Mouse (Mus musculus): ENCODE measurements around the gene Pole2.

- no peak for TF ChIP-seq CTCF (IDR thresholded peaks at IDR 0.05; ENCODE audit: low read depth, low read length)
- TF ChIP-seq POLR2A (IDR thresholded peaks at IDR 0.05; ENCODE audit: extremely low read depth, insufficient read depth, low read length), result no peak
Measured at GRCm38 (mm10) chr12:69197378-69198163, 30.4 kb downstream of the Pole2 start.

All from liver, adult 2 months (tissue).